Mouse (Mus musculus) liver, adult (tissue): Measurements from ENCODE around the gene Selenoi.

Source experiments
- GATA4 ChIP-seq: IDR thresholded peaks from 2 replicates; pipeline ENCODE4 v1.6.1; 2014; ENCODE audit warnings: mild to moderate bottlenecking, low read length; ENCODE audit not compliant: insufficient replicate concordance

The Selenoi gene

DNA sequence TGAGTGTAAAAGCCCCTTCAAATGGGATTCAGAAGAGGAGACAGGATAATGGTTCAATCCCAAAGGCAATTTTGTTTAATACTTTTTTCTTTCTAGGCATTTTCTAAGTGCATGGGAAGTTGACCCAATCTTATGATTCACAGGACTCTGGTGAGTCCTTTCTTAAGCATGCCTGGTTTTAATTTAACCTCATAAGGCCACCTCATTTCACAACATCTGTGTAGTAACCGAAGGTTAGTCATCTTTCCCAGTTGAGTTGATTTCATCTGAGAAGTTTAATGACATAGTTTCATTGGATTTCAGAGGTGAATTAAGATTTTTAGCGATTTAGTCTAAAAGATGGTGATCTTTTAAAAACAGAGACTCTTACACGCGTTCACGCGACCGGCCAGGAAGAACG lies 9.7 kb upstream of the Selenoi start:
- TF ChIP-seq GATA4 = no peak

- no peak for TF ChIP-seq GATA4
Measured at GRCm38 (mm10) chr5:30230901-30231300, 1.5 kb upstream of the Selenoi start.

DNA sequence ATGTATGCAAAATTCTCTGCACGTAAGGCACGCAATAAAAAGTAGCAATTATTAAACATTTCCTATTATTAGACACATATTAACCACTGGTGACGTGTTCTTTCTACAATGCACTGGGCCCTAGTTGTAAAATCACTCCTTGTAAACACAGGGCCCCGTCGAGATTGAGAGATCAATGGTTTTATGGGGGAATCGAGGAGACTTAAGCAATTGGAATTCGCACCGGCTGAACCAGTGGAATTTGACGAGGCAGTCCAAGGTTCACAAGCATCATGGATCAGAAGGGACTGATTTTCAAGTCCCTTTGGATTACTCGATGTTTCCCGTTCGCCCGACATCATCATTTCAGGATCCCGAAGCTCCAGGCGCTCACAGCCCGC lies 500 bp upstream of the Selenoi start:
- no peak for TF ChIP-seq GATA4

GRCm38 (mm10) chr5:30233042-30233441 lies 661 bp downstream of the Selenoi start:
- TF ChIP-seq GATA4 = no peak

DNA sequence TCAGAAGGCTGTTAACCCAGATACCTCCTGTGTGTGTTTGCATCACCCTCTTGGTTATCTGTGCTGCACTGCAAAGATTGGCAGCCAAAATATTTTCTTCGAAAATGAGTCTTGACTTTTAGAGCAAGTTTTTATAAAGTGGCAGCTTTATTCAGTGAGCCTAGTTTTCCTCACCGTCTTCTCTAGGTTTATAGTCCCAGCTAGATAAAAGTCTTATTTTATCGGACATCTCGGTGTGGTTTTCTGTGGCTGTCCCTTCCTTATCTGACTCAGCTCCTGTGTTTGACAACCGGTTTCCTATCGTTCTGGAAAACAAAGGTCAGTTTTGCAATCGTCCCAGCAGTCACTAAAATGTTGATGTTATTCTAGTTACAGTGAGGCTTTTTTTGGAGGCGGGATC lies 1.6 kb downstream of the Selenoi start:
- TF ChIP-seq GATA4 = peak; percentile 80; the same call in 1 of the 2 replicates

- TF ChIP-seq GATA4 = peak; percentile 99
Measured at GRCm38 (mm10) chr5:30235641-30236126, 3.3 kb downstream of the Selenoi start.

DNA sequence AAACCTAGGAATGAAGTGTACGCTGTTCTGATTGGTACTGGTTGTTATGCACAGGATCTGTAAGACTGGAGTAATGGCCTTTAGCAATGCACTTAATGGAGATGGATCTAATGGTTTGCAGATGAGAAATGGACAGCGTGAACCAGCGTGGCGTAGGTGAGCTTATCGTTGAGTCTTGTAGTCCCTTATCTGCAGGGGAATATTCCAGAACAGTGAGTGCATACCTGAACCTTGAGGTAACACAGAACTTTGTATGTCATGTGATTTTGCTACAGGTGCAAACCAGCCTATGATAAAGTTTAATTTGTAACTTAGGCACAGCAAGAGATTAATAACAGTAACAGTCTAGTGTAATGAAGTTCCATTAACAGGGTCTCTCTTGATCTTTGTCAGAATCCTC lies 6.2 kb downstream of the Selenoi start:
- no peak for TF ChIP-seq GATA4

- no peak for TF ChIP-seq GATA4
Measured at GRCm38 (mm10) chr5:30240552-30240951, 8.2 kb downstream of the Selenoi start.

GRCm38 (mm10) chr5:30242410-30242809 lies 10.0 kb downstream of the Selenoi start:
- no peak for TF ChIP-seq GATA4

DNA sequence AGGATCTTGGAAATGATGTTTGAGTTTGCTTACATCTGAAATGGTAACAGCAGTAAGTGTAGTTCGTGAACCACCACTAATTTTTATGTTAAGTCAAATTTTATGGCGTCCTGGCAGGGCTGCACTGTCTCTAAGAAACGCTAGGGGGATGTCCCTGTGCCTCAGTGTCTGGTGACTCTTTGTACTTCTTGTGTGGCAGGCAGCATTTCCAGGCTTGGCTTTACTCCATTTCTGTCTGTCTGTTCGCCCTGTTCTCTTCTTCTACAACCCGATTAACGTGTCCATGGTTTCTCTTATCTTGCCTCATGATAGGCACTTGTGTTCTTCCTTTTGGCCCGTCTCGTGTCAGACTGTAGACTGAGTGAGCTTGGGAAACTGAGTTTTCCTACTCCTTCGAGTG lies 11.4 kb downstream of the Selenoi start:
- no peak for TF ChIP-seq GATA4

GRCm38 (mm10) chr5:30245861-30246416 lies 13.6 kb downstream of the Selenoi start:
- no peak for TF ChIP-seq GATA4

GRCm38 (mm10) chr5:30247666-30248065 lies 15.3 kb downstream of the Selenoi start:
- TF ChIP-seq GATA4 = no peak

GRCm38 (mm10) chr5:30255567-30256354 lies 23.4 kb downstream of the Selenoi start:
- TF ChIP-seq GATA4 = no peak

GRCm38 (mm10) chr5:30258776-30259175 lies 26.4 kb downstream of the Selenoi start:
- TF ChIP-seq GATA4 = no peak

DNA sequence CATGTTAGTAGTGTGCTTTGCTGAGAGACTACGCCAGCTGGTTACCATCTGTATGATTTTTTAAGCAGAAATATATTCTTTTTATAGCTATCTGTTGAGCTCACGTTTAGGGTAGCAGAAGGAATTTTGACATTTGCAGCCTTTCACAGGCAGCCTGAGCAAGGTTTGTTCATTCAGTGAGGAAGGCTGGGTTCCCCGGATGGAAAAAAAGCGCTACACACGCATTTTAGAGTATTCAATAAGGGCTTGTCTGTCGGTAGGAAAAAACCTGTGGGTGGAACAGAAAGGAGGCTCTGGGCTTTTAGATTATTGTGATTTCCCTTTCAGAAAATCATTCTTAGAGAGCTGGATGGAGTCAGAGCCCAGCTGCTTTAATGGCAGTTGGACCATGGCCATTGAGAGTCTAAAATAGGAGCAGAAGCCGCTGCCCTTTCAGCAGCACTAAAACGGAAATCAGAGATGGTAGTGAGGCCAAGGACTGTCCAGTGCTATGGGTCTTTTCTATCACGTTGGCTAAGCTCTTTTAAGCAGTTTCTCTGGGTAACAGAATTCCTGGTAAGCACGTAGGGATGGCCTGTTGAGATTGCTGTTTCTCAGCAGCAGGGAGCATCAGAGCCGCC lies 38.3 kb downstream of the Selenoi start:
- TF ChIP-seq GATA4 = no peak

- TF ChIP-seq GATA4 = no peak
Measured at GRCm38 (mm10) chr5:30271599-30272281, 39.4 kb downstream of the Selenoi start.
